Mouse (Mus musculus): Measurements from ENCODE around the gene Ift43.

- no peak for TF ChIP-seq CTCF (conservative IDR thresholded peaks at IDR 0.05; ENCODE audit: low read length)
- no peak for TF ChIP-seq POU5F1 (IDR thresholded peaks at IDR 0.05; ENCODE audit: borderline replicate concordance, low read length)
- TF ChIP-seq NANOG (IDR thresholded peaks at IDR 0.05; ENCODE audit: borderline replicate concordance, low read length), result no peak
Observed at GRCm38 (mm10) chr12:86107645-86108044, 25.3 kb downstream of the Ift43 start.
